Mouse (Mus musculus) myocyte (in vitro differentiated cells): ENCODE measurements around the gene BC003965. TPM values are rescaled to one million over a fixed set of nuclear protein-coding genes. Genes with fewer than 3 reads are reported as not detected.

Experiments used
- polyA plus RNA-seq: library from polyadenylated mRNA; unstranded; fragments of >200 nt; fragmentation: generic; extraction: Trizol; gene quantifications from one replicate; pipeline ENCODE4 v1.2.1, GENCODE M21; 2012; ENCODE audit warnings: missing spikeins

The BC003965 gene
- polyA plus RNA-seq, 1 experiment = 13.7 TPM

Other genes with a start within 250 kb of the BC003965 start
- 47.6 TPM for gene Mapk8ip3, start 247.6 kb upstream of the BC003965 start, polyA plus RNA-seq
- 16.3 TPM for gene Jpt2, start 223.9 kb upstream of the BC003965 start, polyA plus RNA-seq
- 3.5 TPM for gene Cramp1l, start 168.8 kb upstream of the BC003965 start, polyA plus RNA-seq
- gene Ift140, start 168.5 kb upstream of the BC003965 start, polyA plus RNA-seq = 8.9 TPM
- 0.43 TPM for gene Tmem204, start 101.0 kb upstream of the BC003965 start, polyA plus RNA-seq
- 14.4 TPM for gene Telo2, start 68.6 kb upstream of the BC003965 start, polyA plus RNA-seq
- not detected for gene Ptx4, start 63.8 kb upstream of the BC003965 start, polyA plus RNA-seq
- gene Clcn7, start 51.2 kb upstream of the BC003965 start, polyA plus RNA-seq = 22.9 TPM
- not detected for gene Ccdc154, start 22.1 kb upstream of the BC003965 start, polyA plus RNA-seq
- gene Gm38655, start 9.1 kb upstream of the BC003965 start, polyA plus RNA-seq = not detected
- 1.9 TPM for gene Unkl, start 3.8 kb downstream of the BC003965 start, polyA plus RNA-seq
- gene Gnptg, start 55.6 kb downstream of the BC003965 start, polyA plus RNA-seq = 26.5 TPM
- 44.7 TPM for gene Tsr3, start 55.6 kb downstream of the BC003965 start, polyA plus RNA-seq
- gene Baiap3, start 71.8 kb downstream of the BC003965 start, polyA plus RNA-seq = 0.01 TPM
- gene Ube2i, start 90.1 kb downstream of the BC003965 start, polyA plus RNA-seq = 246 TPM
- not detected for gene Prss34, start 113.8 kb downstream of the BC003965 start, polyA plus RNA-seq
- not detected for gene Prss28, start 124.1 kb downstream of the BC003965 start, polyA plus RNA-seq
- gene Prss29, start 134.1 kb downstream of the BC003965 start, polyA plus RNA-seq = not detected
- 0.47 TPM for gene Tpsab1, start 161.0 kb downstream of the BC003965 start, polyA plus RNA-seq
- not detected for gene Tpsb2, start 181.8 kb downstream of the BC003965 start, polyA plus RNA-seq
- not detected for gene Tpsg1, start 184.7 kb downstream of the BC003965 start, polyA plus RNA-seq
- gene Cacna1h, start 249.2 kb downstream of the BC003965 start, polyA plus RNA-seq = 0.12 TPM